Mouse (Mus musculus) small intestine, adult 2 months (tissue): ENCODE measurements around the gene Scaf8. TPM values are rescaled to one million over a fixed set of nuclear protein-coding genes. Genes with fewer than 3 reads are reported as not detected.

ENCODE experiments used
- H3K27ac ChIP-seq: fragments of 200-500 bp; 2 replicates; pipeline ENCODE4 v1.5.1; 2012; ENCODE audit warnings: low read depth, low read length, control low read depth, inconsistent platforms; ENCODE audit not compliant: insufficient read depth
- H3K27me3 ChIP-seq: fragments of 200-500 bp; 2 replicates; pipeline ENCODE4 v1.6.1; 2012; ENCODE audit warnings: mild to moderate bottlenecking, moderate library complexity, low read length, inconsistent platforms; ENCODE audit not compliant: control insufficient read depth, insufficient read depth
- H3K36me3 ChIP-seq: fragments of 200-500 bp; 2 replicates; pipeline ENCODE4 v1.6.1; 2012; ENCODE audit warnings: mild to moderate bottlenecking, low read length, control low read depth, inconsistent platforms; ENCODE audit not compliant: control insufficient read depth, insufficient read depth
- H3K4me1 ChIP-seq: fragments of 200-500 bp; 2 replicates; pipeline ENCODE4 v1.6.1; 2012; ENCODE audit warnings: low read length, inconsistent platforms, mixed read lengths; ENCODE audit not compliant: control insufficient read depth, insufficient read depth, insufficient read length
- H3K4me3 ChIP-seq: fragments of 200-500 bp; 2 replicates; pipeline ENCODE4 v1.5.1; 2012; ENCODE audit warnings: low read depth, mild to moderate bottlenecking, control low read depth, inconsistent platforms, low read length, moderate library complexity
- CTCF ChIP-seq: fragments of 200-500 bp; IDR thresholded peaks from 2 replicates; pipeline ENCODE4 v1.5.1; 2012; ENCODE audit warnings: low read depth, mild to moderate bottlenecking, control low read depth, inconsistent platforms, low read length, moderate library complexity, mixed read lengths; ENCODE audit not compliant: insufficient replicate concordance, insufficient read length; ENCODE audit errors: extremely low read depth
- POLR2A ChIP-seq: fragments of 200-500 bp; IDR thresholded peaks from 2 replicates; pipeline ENCODE4 v1.6.1; 2012; ENCODE audit warnings: low read depth, mild to moderate bottlenecking, control low read depth, inconsistent platforms, low read length, moderate library complexity
- WGBS: fragments of 180-500 bp; shearing (Covaris S2); methylation state at CpG from one replicate; pipeline ENCODE4 v1.1.7; 2018; 5-methylcytosine and 5-hydroxymethylcytosine counted together
- polyA plus RNA-seq: library from polyadenylated mRNA; depleted of rRNA; stranded (reverse); fragments of >200 nt; gene quantifications from 2 replicates; pipeline ENCODE4 v1.2.3, GENCODE M21; 2012; rRNA removed

The Scaf8 gene
- polyA plus RNA-seq, 1 experiment: 12.6 TPM

DNA sequence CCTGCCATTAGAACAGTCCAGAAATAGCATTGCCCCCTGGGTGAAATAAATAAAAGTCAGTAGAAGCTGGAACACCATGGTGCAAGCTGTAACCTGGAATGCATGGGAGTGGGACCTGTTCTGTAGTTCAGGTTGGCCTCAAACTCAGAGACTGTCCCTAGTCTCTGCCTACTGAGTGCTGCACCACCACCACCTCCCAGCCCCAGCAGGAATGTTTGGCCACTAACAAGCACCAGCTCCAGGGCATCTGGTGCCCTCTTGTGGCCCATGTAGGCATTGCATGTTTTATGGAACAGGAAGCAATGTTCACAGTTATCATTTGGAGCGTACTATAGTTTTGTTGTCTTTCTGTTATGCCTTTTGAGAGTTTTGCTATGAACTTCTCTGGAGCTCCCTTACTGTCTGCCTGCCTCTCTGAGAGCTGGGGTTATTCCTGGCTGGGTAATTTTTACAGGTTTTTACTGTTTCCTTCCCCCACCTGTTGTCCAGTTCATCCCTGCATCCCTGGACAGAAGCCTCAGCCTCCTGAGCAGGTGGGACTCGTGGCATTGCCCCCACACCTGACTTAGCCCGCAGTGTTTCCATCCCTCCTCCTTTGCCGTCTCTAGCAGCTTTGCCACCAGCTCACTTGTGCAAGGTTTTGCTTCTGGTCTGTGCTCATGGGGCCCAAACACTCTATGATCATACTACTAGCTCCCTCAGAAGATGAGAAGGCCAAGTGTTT is 109.8 kb downstream of the Scaf8 start:
- no peaks in the 10 kb centered on the region for H3K36me3 ChIP-seq
- H3K27ac ChIP-seq: no peak overlapping the region
- H3K4me1 ChIP-seq: no peaks in the 10 kb centered on the region
- H3K4me3 ChIP-seq: no peak overlapping the region
- TF ChIP-seq POLR2A: no peak
- TF ChIP-seq CTCF: peak; percentile 97; the same call in 1 of the 2 replicates
- no peaks in the 10 kb centered on the region for H3K27me3 ChIP-seq
- WGBS: 43% methylated on average over 4 of the region's 4 CpGs

GRCm38 (mm10) chr17:3230231-3231000 is 115.6 kb downstream of the Scaf8 start:
- H3K27ac ChIP-seq: no peak overlapping the region
- TF ChIP-seq POLR2A (no peak), CTCF (peak; percentile 90; the same call in 1 of the 2 replicates)
- WGBS: 66% methylated on average over 17 of the region's 17 CpGs

DNA sequence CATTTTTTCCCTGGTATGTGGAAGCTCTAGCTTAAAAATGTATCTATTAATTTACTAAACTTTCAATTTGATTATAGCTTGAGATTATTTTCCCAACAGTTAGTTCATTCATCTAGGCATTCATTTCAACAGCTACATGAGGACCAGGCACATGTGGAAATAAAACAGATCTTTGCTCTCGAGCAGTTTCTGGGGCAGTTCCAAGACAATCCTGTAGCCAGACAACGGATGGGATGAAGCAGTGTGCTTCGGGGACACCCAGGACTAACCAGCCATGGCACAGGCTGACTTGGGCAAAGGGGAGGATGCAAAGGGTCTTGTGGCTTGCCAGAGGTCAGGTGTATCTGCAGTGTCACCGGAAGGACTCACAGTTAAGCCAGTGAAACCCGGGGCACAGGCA is 117.9 kb downstream of the Scaf8 start:
- TF ChIP-seq CTCF: no peak
- no peak for TF ChIP-seq POLR2A
- H3K4me3 ChIP-seq: no peak overlapping the region
- WGBS: 83% methylated on average over 5 of the region's 5 CpGs
- H3K27ac ChIP-seq: no peak overlapping the region
- no peaks in the 10 kb centered on the region for H3K27me3 ChIP-seq
- peaks cover 2% of the 10 kb centered on the region; the same call in 1 of the 2 replicates for H3K36me3 ChIP-seq
- H3K4me1 ChIP-seq: no peaks in the 10 kb centered on the region

More at GRCm38 (mm10) chr17:3230231-3231000, 115.6 kb downstream of the Scaf8 start:
- Histone ChIP-seq H3K27me3 (no peaks in the 10 kb centered on the region), H3K36me3 (peaks cover 2% of the 10 kb centered on the region; the same call in 1 of the 2 replicates), H3K4me1 (no peaks in the 10 kb centered on the region), H3K4me3 (peak overlapping the region; percentile 38; the same call in 1 of the 2 replicates)

- WGBS: 93% methylated on average over 3 of the region's 3 CpGs
- H3K4me1 ChIP-seq: peaks cover 43% of the 10 kb centered on the region
- TF ChIP-seq POLR2A: no peak
- no peak for TF ChIP-seq CTCF
- no peak overlapping the region for H3K27ac ChIP-seq
- no peaks in the 10 kb centered on the region for H3K36me3 ChIP-seq
- H3K4me3 ChIP-seq: no peak overlapping the region
- no peaks in the 10 kb centered on the region for H3K27me3 ChIP-seq
These were observed 128.9 kb downstream of the Scaf8 start for GRCm38 (mm10) chr17:3243672-3244071.

DNA sequence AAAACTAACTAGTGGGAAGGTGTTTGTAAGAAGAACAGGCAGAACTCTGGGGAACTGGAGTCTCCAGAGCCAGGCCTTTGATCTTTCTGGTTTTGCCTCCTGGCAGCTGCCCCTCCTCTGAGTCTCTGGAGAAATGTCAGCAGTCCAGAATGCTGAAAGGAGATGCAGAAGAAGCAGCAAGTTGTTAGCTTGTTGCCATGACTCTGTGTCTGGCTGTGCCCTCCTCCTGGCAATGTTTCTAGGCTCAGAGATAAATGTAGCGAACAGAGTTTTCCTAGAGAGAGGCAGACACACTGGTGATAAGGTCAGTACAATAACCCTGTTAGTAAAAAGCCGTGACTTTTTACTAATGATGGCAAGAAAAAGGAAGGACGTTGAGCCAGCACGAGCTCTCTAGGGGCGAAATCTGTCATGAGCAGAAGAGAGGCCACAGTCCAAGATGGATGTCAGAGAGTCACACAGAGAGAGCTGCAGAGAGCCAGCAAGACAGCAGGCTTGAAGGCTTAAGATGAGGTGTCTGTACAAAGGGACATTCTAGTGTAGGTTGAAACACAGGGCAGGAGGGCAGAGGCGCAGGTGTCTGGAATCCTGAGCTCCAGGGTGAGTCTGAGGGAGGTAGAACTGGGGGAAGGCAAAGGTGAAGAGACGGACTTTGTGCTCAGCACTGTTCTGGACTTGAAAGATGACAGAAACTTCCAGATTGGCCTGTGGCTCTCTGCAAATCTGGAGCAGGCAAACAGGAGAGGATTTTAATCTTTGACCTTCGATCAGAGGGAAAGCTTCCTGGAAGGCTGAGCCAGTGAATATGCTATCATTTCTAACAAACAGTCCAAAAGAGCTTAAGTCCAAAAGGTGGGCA is 130.3 kb downstream of the Scaf8 start:
- TF ChIP-seq POLR2A (no peak), CTCF (no peak)
- H3K27ac ChIP-seq: peak overlapping the region; percentile 99
- WGBS: 24% methylated on average over 8 of the region's 8 CpGs
- peaks cover 53% of the 10 kb centered on the region for H3K4me1 ChIP-seq
- no peaks in the 10 kb centered on the region for H3K27me3 ChIP-seq
- no peaks in the 10 kb centered on the region for H3K36me3 ChIP-seq
- no peak overlapping the region for H3K4me3 ChIP-seq

- 18% methylated on average over 7 of the region's 7 CpGs for WGBS
- Histone ChIP-seq H3K27me3 (no peaks in the 10 kb centered on the region), H3K36me3 (no peaks in the 10 kb centered on the region), H3K4me1 (peaks cover 56% of the 10 kb centered on the region), H3K27ac (peak overlapping the region; percentile 99), H3K4me3 (no peak overlapping the region)
- no peak for TF ChIP-seq CTCF
- TF ChIP-seq POLR2A: no peak
These were observed 132.0 kb downstream of the Scaf8 start for GRCm38 (mm10) chr17:3246665-3247370.

Other genes with a start within 250 kb of the Scaf8 start
- gene Tiam2, start 211.6 kb downstream of the Scaf8 start, polyA plus RNA-seq: 1.5 and 2.7 TPM in 2 replicates